Mouse (Mus musculus): ENCODE data around the gene Pkd2. TPM values are rescaled to one million over a fixed set of nuclear protein-coding genes. Genes with fewer than 3 reads are reported as not detected.

Gene Pkd2
- polyA plus RNA-seq, 1 experiment from 2014 or later, result 4.5 TPM

- no peak for ATAC-seq
- Histone ChIP-seq H3K27me3 (replicated peaks; ENCODE audit: control insufficient read depth, insufficient read depth, low read length) (no peaks in the 10 kb centered on the region), H3K4me2 (replicated peaks; ENCODE audit: low read depth) (no peak overlapping the region), H3K4me3 (ENCODE audit: low read depth, low read length) (no peak overlapping the region), H3K9me3 (ENCODE audit: control insufficient read depth) (no peaks in the 10 kb centered on the region), H3K36me3 (ENCODE audit: control insufficient read depth, insufficient read depth) (no peaks in the 10 kb centered on the region), H3K4me1 (replicated peaks; ENCODE audit: control insufficient read depth, insufficient read depth, low read length) (no peaks in the 10 kb centered on the region), H3K9ac (ENCODE audit: low read depth, low read length) (no peak overlapping the region), H3K27ac (ENCODE audit: low read depth, low read length) (no peak overlapping the region)
- TF ChIP-seq CTCF (IDR thresholded peaks at IDR 0.05; ENCODE audit: low read depth), result no peak
- 72% methylated on average over 8 of the region's 8 CpGs for WGBS
These were observed 33.3 kb upstream of the Pkd2 start for GRCm38 (mm10) chr5:104425949-104426348.

- no peak for ATAC-seq
- Histone ChIP-seq H3K4me3 (ENCODE audit: low read depth, low read length) (no peak overlapping the region), H3K36me3 (ENCODE audit: control insufficient read depth, insufficient read depth) (no peaks in the 10 kb centered on the region), H3K9ac (ENCODE audit: low read depth, low read length) (no peak overlapping the region), H3K9me3 (ENCODE audit: control insufficient read depth) (no peaks in the 10 kb centered on the region), H3K4me2 (replicated peaks; ENCODE audit: low read depth) (no peak overlapping the region), H3K27ac (ENCODE audit: low read depth, low read length) (no peak overlapping the region), H3K27me3 (replicated peaks; ENCODE audit: control insufficient read depth, insufficient read depth, low read length) (no peaks in the 10 kb centered on the region), H3K4me1 (replicated peaks; ENCODE audit: control insufficient read depth, insufficient read depth, low read length) (no peaks in the 10 kb centered on the region)
- WGBS, result 46% methylated on average over 12 of the region's 12 CpGs
- peak; percentile 59 for TF ChIP-seq CTCF (IDR thresholded peaks at IDR 0.05; ENCODE audit: low read depth)
These were observed 26.4 kb upstream of the Pkd2 start for GRCm38 (mm10) chr5:104432886-104433285.

- no peaks in the 10 kb centered on the region for H3K9me3 ChIP-seq (ENCODE audit: control insufficient read depth)
- 47% methylated on average over 6 of the region's 6 CpGs for WGBS
- H3K4me2 ChIP-seq (replicated peaks; ENCODE audit: low read depth), result no peak overlapping the region
- H3K27me3 ChIP-seq (replicated peaks; ENCODE audit: control insufficient read depth, insufficient read depth, low read length), result no peaks in the 10 kb centered on the region
- no peaks in the 10 kb centered on the region for H3K4me1 ChIP-seq (replicated peaks; ENCODE audit: control insufficient read depth, insufficient read depth, low read length)
- ATAC-seq, result no peak
- no peaks in the 10 kb centered on the region for H3K36me3 ChIP-seq (ENCODE audit: control insufficient read depth, insufficient read depth)
- H3K4me3 ChIP-seq (ENCODE audit: low read depth, low read length), result no peak overlapping the region
- H3K9ac ChIP-seq (ENCODE audit: low read depth, low read length), result no peak overlapping the region
- TF ChIP-seq CTCF (IDR thresholded peaks at IDR 0.05; ENCODE audit: low read depth), result no peak
- H3K27ac ChIP-seq (ENCODE audit: low read depth, low read length), result no peak overlapping the region
These were observed 25.2 kb upstream of the Pkd2 start for GRCm38 (mm10) chr5:104433968-104434565.

GRCm38 (mm10) chr5:104434835-104435301, 24.4 kb upstream of the Pkd2 start, which contains the start of gene Spp1:
Gene Spp1, plus strand, starts transcription at chr5:104435118.
- H3K27ac ChIP-seq (ENCODE audit: low read depth, low read length), result no peak within 1 kb of the TSS

GRCm38 (mm10) chr5:104436406-104437076, 22.7 kb upstream of the Pkd2 start:
- no peaks in the 10 kb centered on the region for H3K4me1 ChIP-seq (replicated peaks; ENCODE audit: control insufficient read depth, insufficient read depth, low read length)
- 48% methylated on average over 7 of the region's 7 CpGs for WGBS
- TF ChIP-seq CTCF (IDR thresholded peaks at IDR 0.05; ENCODE audit: low read depth), result no peak
- H3K27ac ChIP-seq (ENCODE audit: low read depth, low read length), result no peak overlapping the region
- H3K27me3 ChIP-seq (replicated peaks; ENCODE audit: control insufficient read depth, insufficient read depth, low read length), result no peaks in the 10 kb centered on the region
- no peak overlapping the region for H3K4me3 ChIP-seq (ENCODE audit: low read depth, low read length)
- no peaks in the 10 kb centered on the region for H3K9me3 ChIP-seq (ENCODE audit: control insufficient read depth)
- ATAC-seq, result no peak
- no peaks in the 10 kb centered on the region for H3K36me3 ChIP-seq (ENCODE audit: control insufficient read depth, insufficient read depth)
- H3K9ac ChIP-seq (ENCODE audit: low read depth, low read length), result no peak overlapping the region
- no peak overlapping the region for H3K4me2 ChIP-seq (replicated peaks; ENCODE audit: low read depth)

More at GRCm38 (mm10) chr5:104434835-104435301, 24.4 kb upstream of the Pkd2 start, which contains the start of gene Spp1:
- Histone ChIP-seq H3K9me3 (ENCODE audit: control insufficient read depth) (no peaks in the 10 kb centered on the region), H3K27me3 (replicated peaks; ENCODE audit: control insufficient read depth, insufficient read depth, low read length) (no peaks in the 10 kb centered on the region), H3K9ac (ENCODE audit: low read depth, low read length) (no peak within 1 kb of the TSS), H3K4me1 (replicated peaks; ENCODE audit: control insufficient read depth, insufficient read depth, low read length) (no peaks in the 10 kb centered on the region), H3K4me3 (ENCODE audit: low read depth, low read length) (no peak within 1 kb of the TSS), H3K4me2 (replicated peaks; ENCODE audit: low read depth) (no peak within 1 kb of the TSS), H3K36me3 (ENCODE audit: control insufficient read depth, insufficient read depth) (no peaks in the 10 kb centered on the region)
- WGBS, result 58% methylated on average over 7 of the region's 7 CpGs
- no peak for TF ChIP-seq CTCF (IDR thresholded peaks at IDR 0.05; ENCODE audit: low read depth)
- ATAC-seq, result no peak

GRCm38 (mm10) chr5:104442396-104442795, 16.9 kb upstream of the Pkd2 start:
- 84% methylated on average over 6 of the region's 6 CpGs for WGBS
- H3K9ac ChIP-seq (ENCODE audit: low read depth, low read length), result no peak overlapping the region
- no peak overlapping the region for H3K4me3 ChIP-seq (ENCODE audit: low read depth, low read length)
- H3K36me3 ChIP-seq (ENCODE audit: control insufficient read depth, insufficient read depth), result no peaks in the 10 kb centered on the region
- H3K9me3 ChIP-seq (ENCODE audit: control insufficient read depth), result no peaks in the 10 kb centered on the region
- no peak for TF ChIP-seq CTCF (IDR thresholded peaks at IDR 0.05; ENCODE audit: low read depth)
- no peak overlapping the region for H3K4me2 ChIP-seq (replicated peaks; ENCODE audit: low read depth)
- no peak for ATAC-seq
- no peaks in the 10 kb centered on the region for H3K27me3 ChIP-seq (replicated peaks; ENCODE audit: control insufficient read depth, insufficient read depth, low read length)
- H3K27ac ChIP-seq (ENCODE audit: low read depth, low read length), result no peak overlapping the region
- H3K4me1 ChIP-seq (replicated peaks; ENCODE audit: control insufficient read depth, insufficient read depth, low read length), result no peaks in the 10 kb centered on the region
